Mouse (Mus musculus): Measurements from ENCODE around the gene Myl4. TPM values are rescaled to one million over a fixed set of nuclear protein-coding genes. Genes with fewer than 3 reads are reported as not detected.

The Myl4 gene
- polyA plus RNA-seq, 1 experiment from 2014 or later: 7.1 TPM

DNA sequence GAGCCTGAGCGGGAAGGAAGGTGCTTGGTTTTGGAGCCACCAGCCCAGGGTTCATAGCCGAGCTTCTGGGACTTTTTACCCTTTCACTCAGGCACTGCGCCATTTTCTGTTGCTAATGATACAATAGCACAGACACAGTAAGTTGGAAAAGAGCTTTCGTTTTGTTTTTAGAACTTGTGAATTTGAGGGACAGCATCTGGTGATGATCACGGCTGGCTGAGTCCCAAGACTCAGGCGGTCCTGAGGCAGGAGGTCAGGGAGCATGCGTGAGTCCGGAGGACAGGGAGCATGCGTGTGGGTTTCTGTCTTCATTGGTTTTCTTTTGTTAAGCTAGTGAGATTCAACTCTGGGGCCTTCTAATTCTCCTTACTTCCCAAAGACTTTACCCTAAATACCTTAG is 89.2 kb downstream of the Myl4 start:
- Histone ChIP-seq H3K27me3 (replicated peaks; ENCODE audit: control insufficient read depth, insufficient read depth, low read length) (no peaks in the 10 kb centered on the region), H3K27ac (ENCODE audit: low read depth, low read length) (no peak overlapping the region), H3K36me3 (ENCODE audit: control insufficient read depth, insufficient read depth) (peaks cover 13% of the 10 kb centered on the region; the same call in 1 of the 2 replicates), H3K9me3 (ENCODE audit: control insufficient read depth) (no peaks in the 10 kb centered on the region), H3K9ac (ENCODE audit: low read depth, low read length) (no peak overlapping the region), H3K4me1 (replicated peaks; ENCODE audit: control insufficient read depth, insufficient read depth, low read length) (no peaks in the 10 kb centered on the region), H3K4me2 (replicated peaks; ENCODE audit: low read depth) (no peak overlapping the region), H3K4me3 (ENCODE audit: low read depth, low read length) (no peak overlapping the region)
- TF ChIP-seq CTCF (IDR thresholded peaks at IDR 0.05; ENCODE audit: low read depth): no peak
- WGBS: 72% methylated on average over 9 of the region's 9 CpGs
- ATAC-seq: no peak

DNA sequence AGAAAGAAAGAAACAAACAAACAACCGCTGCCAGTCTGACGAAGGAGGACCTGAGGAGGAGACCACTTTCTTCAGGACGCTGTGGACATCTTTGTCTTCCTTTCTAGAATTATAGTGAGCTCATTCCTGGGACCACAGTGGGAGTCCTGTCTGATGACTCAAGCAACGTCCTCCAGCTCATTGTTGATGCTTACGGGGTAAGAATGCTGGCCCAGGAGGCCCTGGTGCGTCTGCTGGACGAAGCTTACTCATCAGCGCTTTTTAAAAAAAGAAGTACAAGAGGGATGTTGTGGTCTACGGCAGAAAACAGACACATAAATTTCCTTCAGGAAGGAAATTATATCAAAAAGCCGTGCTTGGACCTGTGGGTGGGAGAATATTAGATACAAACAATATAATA is 90.4 kb downstream of the Myl4 start:
- Histone ChIP-seq H3K27me3 (replicated peaks; ENCODE audit: control insufficient read depth, insufficient read depth, low read length) (no peaks in the 10 kb centered on the region), H3K27ac (ENCODE audit: low read depth, low read length) (no peak overlapping the region), H3K4me1 (replicated peaks; ENCODE audit: control insufficient read depth, insufficient read depth, low read length) (no peaks in the 10 kb centered on the region), H3K4me2 (replicated peaks; ENCODE audit: low read depth) (no peak overlapping the region), H3K36me3 (ENCODE audit: control insufficient read depth, insufficient read depth) (peaks cover 8% of the 10 kb centered on the region; the same call in 1 of the 2 replicates), H3K9me3 (ENCODE audit: control insufficient read depth) (no peaks in the 10 kb centered on the region), H3K9ac (ENCODE audit: low read depth, low read length) (no peak overlapping the region), H3K4me3 (ENCODE audit: low read depth, low read length) (no peak overlapping the region)
- no peak for TF ChIP-seq CTCF (IDR thresholded peaks at IDR 0.05; ENCODE audit: low read depth)
- 73% methylated on average over 10 of the region's 10 CpGs for WGBS
- no peak for ATAC-seq

DNA sequence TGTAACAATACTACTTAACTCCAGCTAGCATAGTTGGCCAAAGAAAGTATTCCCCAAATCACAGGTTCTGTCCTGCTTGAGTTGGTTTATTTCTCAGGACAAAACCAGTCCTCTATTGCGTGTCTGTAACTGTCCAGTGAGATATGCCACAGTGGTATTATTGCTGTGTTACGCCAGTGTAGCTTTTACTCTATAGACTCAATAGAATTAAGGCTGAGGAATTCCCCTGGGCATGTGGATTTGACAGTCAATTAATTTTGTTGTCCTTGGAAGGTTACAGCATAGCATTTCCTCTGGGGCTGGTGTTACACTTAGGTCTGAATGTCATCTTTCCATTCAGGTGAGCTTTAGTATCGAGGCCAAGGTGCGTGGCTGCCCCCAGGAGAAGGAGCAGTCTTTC is 92.8 kb downstream of the Myl4 start:
- Histone ChIP-seq H3K27ac (ENCODE audit: low read depth, low read length) (no peak overlapping the region), H3K9me3 (ENCODE audit: control insufficient read depth) (no peaks in the 10 kb centered on the region), H3K27me3 (replicated peaks; ENCODE audit: control insufficient read depth, insufficient read depth, low read length) (no peaks in the 10 kb centered on the region), H3K4me2 (replicated peaks; ENCODE audit: low read depth) (no peak overlapping the region), H3K36me3 (ENCODE audit: control insufficient read depth, insufficient read depth) (0 out of 2 replicates have a peak, but pooled peaks cover 4% of the 10 kb centered on the region), H3K4me3 (ENCODE audit: low read depth, low read length) (no peak overlapping the region), H3K9ac (ENCODE audit: low read depth, low read length) (no peak overlapping the region), H3K4me1 (replicated peaks; ENCODE audit: control insufficient read depth, insufficient read depth, low read length) (no peaks in the 10 kb centered on the region)
- 78% methylated on average over 4 of the region's 4 CpGs for WGBS
- no peak for ATAC-seq
- TF ChIP-seq CTCF (IDR thresholded peaks at IDR 0.05; ENCODE audit: low read depth): no peak

Other genes with a start within 250 kb of the Myl4 start
- gene Kansl1, start 81.8 kb upstream of the Myl4 start, polyA plus RNA-seq (2015; fragmentation: Nextera tagmentation; extraction: Ambion mirVana): 8.1 and 9.0 TPM in 2 replicates
- gene Cdc27, start within 50 bp of the Myl4 start, polyA plus RNA-seq (2015; fragmentation: Nextera tagmentation; extraction: Ambion mirVana): 11.0 and 14.0 TPM in 2 replicates
- 5.3 and 6.1 TPM in 2 replicates for gene Itgb3, start 57.3 kb downstream of the Myl4 start, polyA plus RNA-seq (2015; fragmentation: Nextera tagmentation; extraction: Ambion mirVana)
- 0.01 TPM in 1 of 2 replicates, not detected in the other for gene Gm11639, start 135.0 kb downstream of the Myl4 start, polyA plus RNA-seq (2015; fragmentation: Nextera tagmentation; extraction: Ambion mirVana)